Mouse (Mus musculus) hindlimb bud, embryonic 11.5 days (tissue): ENCODE measurements around the gene Msrb2.
A peak's percentile ranks its signal among the peaks of the same experiment; 100 is the strongest.

ENCODE experiments used
- DNase-seq: peaks from one replicate; pipeline ENCODE4 v3.0.0-alpha.2; 2012; ENCODE audit warnings: low read depth, low spot score; ENCODE audit errors: extremely low spot score

The Msrb2 gene

GRCm38 (mm10) chr2:19371390-19372158 is at the start of gene Msrb2:
Gene Msrb2, plus strand, starts transcription at chr2:19371440.
- peak; percentile 28 for DNase-seq

DNA sequence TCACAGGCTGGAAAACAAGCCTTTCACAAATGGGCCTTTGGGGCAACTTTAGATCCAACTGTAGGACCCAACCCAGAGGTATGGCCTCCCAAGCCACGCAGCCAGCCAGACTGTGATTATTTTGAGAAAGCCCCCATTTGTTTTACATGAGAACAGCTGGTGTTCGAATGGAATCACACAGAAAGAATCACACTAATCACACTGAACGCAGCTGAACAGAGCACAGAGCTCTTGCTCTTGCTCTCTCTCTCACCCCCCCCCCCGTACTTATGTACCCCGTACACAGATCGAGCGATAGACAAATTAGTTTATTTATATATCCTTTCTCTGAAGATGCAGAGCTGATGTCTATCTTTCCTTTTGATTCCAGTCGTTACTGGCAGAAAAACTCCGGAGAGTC is 48.8 kb upstream of the Msrb2 start:
- no peak for DNase-seq

- no peak for DNase-seq
These were observed 44.9 kb upstream of the Msrb2 start for GRCm38 (mm10) chr2:19326376-19326775.

- DNase-seq, result no peak
These were observed 43.4 kb upstream of the Msrb2 start for GRCm38 (mm10) chr2:19327811-19328210.

DNA sequence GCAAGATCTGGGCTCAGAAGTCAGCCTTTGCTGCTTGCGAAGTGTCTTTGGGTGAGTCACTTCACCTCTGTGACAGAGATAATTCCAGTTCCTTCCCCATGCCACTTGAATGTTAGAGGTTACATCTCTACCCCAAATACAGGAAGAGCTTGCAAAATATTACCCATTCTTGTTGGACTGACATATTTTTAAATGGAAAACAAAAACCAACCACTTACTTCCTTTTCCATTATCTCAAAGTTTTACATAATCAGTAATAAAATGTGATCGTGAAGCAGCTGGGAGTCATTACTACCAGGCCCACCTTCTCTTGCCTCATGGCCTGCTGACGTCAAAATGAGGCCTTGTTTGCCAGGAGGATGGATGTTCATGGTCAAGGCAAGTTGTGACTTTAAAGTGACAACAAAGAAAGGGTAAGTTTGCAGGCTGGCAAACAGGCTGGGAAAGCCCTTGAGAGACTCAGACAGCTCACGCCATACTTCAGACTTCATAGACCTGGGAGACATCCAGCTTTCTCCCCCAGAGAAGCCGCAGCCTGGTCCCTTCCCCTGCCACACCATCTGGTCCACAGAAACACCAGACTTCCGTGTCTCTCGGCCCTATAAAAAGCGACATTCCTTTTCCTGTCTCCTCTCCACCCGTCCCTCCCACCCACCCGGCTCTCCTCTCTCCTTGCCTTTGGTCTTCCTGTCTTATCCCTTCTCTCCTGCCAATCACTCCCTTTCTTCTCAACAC is 27.2 kb upstream of the Msrb2 start:
- DNase-seq, result no peak

DNA sequence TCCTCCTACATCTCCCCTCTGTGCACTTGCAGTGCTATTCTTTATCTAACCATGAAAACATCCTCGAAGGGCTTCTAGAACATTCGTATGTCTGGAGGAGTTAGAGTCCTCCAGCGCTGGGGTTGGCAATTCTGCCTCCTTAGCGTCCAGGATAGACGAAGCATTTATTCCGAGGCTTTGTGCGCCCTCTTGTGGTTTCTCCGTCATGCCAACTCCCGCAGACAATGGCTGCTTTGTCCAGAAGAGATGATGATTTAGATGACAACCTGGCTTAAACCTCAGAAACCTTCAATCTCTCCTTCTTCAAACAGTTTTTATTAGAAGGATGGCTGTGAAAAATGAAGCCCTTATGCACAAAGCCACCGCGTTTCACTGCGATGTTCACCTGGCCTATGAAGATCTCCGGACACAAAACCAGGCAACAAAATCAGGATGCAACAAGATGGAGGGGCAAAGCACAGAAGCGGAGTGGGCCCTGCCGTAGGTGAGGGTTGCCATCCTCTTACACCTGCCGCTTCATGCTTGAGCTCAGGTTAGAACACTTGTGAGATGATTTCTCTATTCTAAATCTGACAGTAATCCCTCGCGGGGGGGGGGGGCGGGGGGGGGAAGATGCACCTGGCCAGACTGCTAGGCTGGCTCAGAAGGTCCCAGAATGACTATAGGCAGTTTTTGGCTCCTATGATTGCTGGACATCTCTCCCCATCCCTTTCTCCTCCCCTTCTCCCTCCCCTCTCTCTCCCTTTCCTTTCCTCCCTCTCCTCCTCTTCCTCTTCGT is 26.4 kb upstream of the Msrb2 start:
- DNase-seq, result peak; percentile 80

DNA sequence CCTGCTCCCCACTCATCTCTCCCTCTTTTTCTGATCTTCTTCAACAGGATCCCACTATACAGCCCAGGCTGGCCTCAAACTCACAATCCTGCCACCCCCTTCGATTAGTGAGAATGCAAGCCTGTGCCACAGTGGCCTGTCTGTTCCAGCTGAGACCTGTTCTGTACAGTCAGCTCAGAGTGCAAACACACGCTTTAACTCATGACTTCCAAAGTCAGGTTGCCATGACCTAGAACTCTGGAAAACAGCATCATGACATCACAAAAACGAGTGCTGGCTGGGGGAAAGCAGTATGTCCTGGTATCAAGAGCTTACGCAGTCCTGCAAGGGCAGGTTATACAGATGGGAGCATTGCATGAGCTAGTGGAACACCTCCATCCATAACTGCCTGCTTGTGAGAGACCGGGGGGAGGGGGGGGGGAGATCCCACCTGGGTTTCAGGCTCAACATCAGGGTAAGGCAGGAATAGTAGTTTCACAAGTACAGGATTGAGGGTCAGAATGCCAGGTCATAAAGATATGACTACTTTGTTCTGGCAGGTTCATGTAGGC is 25.8 kb upstream of the Msrb2 start:
- DNase-seq, result no peak

GRCm38 (mm10) chr2:19348454-19348853 is 22.8 kb upstream of the Msrb2 start:
- no peak for DNase-seq

GRCm38 (mm10) chr2:19350167-19350566 is 21.1 kb upstream of the Msrb2 start:
- DNase-seq, result no peak

GRCm38 (mm10) chr2:19351615-19352253 is 19.5 kb upstream of the Msrb2 start:
- DNase-seq, result no peak

- DNase-seq, result no peak
These were observed 18.1 kb upstream of the Msrb2 start for GRCm38 (mm10) chr2:19353158-19353557.

GRCm38 (mm10) chr2:19362880-19363279 is 8.4 kb upstream of the Msrb2 start:
- DNase-seq, result no peak

- DNase-seq, result no peak
These were observed 4.8 kb upstream of the Msrb2 start for GRCm38 (mm10) chr2:19366426-19366825.

- no peak for DNase-seq
These were observed 4.1 kb upstream of the Msrb2 start for GRCm38 (mm10) chr2:19367114-19367513.

GRCm38 (mm10) chr2:19373695-19374094 is 2.5 kb downstream of the Msrb2 start:
- DNase-seq, result no peak

GRCm38 (mm10) chr2:19380446-19380950 is 9.3 kb downstream of the Msrb2 start:
- no peak for DNase-seq

DNA sequence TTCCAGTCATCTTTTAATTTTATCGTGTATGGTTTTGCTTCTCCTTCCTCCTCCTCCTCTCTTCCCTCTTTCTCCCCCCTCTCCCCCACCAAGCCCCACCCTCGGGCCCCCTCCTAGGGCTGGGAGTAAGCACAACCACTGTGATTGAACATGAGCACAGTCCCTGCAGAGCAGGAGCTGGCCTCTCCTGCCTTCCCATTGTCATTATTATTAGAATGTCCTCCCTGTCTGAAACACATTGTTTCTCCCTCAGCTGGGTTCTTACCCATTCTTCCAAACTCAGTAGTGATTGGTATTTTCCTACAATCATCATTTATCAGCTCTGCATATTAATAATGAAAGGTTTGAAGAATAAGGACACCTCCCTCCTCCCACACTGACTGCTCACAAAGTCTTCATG is 9.7 kb downstream of the Msrb2 start:
- no peak for DNase-seq

DNA sequence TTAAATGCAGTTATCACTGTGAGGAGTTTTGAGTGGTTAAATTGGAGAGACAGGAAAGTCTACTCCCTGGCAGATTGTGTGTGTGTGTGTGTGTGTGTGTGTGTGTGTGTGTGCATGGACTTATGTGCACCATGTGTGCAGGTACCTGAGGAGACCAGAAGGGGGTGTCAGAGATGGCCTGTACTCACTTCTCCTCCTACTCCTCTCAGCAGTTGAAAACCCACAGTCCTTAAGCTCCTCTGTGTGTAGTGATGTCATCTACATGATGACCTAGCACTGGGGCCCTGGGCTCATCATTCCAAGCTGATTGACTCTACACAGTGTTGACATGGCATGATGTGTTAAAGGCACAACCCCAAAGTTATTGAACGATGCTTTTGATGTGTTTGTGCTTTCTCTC is 11.0 kb downstream of the Msrb2 start:
- no peak for DNase-seq

DNA sequence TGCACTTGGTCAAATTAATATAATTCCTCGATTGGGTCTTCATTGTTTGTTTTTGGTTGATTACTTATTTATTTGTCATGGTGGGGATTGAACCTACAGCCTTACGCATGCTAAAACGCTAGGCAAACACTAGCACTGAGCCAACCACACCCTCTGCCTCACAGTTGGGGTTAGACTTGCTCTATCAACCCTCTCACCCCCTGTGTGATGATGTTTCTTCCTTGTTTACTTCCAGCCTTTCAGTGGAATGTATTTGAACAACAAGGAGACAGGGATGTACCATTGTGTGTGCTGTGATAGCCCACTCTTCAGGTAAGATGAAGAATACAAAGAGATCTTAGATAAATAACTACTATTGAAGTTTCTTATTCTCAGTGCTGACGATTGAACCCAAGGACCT is 11.8 kb downstream of the Msrb2 start:
- DNase-seq, result no peak

DNA sequence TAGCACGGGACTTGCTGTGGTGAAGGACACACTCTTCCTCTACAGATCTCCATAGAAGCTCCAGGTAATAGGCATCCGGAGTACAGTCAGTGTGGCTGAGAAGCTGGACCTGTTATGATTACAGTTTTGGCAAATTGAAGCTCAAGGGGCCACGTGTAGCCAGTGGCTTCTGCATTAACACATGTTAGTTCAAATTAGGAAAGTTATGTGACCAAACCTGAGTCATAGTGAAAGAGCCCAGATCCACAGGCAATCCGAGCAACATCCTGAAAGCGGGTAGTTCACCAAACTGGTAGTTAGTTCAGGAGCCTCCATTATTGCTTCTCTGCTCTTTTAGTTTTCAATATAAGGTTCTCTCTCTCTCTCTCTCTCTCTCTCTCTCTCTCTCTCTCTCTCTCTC is 14.5 kb downstream of the Msrb2 start:
- DNase-seq, result no peak
